Mouse (Mus musculus): ENCODE measurements around the gene Ap3d1. TPM values are rescaled to one million over a fixed set of nuclear protein-coding genes. Genes with fewer than 3 reads are reported as not detected.
A peak's percentile ranks its signal among the peaks of the same experiment; 100 is the strongest.

Gene Ap3d1
- polyA plus RNA-seq, 1 experiment from 2014 or later, result 41.3 TPM

- Histone ChIP-seq H3K27ac (ENCODE audit: low read depth, low read length) (peak overlapping the region; percentile 3; the same call in 1 of the 2 replicates), H3K4me1 (replicated peaks; ENCODE audit: control insufficient read depth, insufficient read depth, low read length) (no peaks in the 10 kb centered on the region), H3K27me3 (replicated peaks; ENCODE audit: control insufficient read depth, insufficient read depth, low read length) (no peaks in the 10 kb centered on the region), H3K4me2 (replicated peaks; ENCODE audit: low read depth) (no peak overlapping the region), H3K9me3 (ENCODE audit: control insufficient read depth) (no peaks in the 10 kb centered on the region), H3K9ac (ENCODE audit: low read depth, low read length) (no peak overlapping the region; the same call in 1 of the 2 replicates), H3K4me3 (ENCODE audit: low read depth, low read length) (no peak overlapping the region), H3K36me3 (ENCODE audit: control insufficient read depth, insufficient read depth) (peaks cover 19% of the 10 kb centered on the region)
- no peak for TF ChIP-seq CTCF (IDR thresholded peaks at IDR 0.05; ENCODE audit: low read depth)
- WGBS, result 92% methylated on average over 13 of the region's 13 CpGs
- ATAC-seq, result no peak
Observed at GRCm38 (mm10) chr10:80694159-80694938, 47.7 kb downstream of the Ap3d1 start.

DNA sequence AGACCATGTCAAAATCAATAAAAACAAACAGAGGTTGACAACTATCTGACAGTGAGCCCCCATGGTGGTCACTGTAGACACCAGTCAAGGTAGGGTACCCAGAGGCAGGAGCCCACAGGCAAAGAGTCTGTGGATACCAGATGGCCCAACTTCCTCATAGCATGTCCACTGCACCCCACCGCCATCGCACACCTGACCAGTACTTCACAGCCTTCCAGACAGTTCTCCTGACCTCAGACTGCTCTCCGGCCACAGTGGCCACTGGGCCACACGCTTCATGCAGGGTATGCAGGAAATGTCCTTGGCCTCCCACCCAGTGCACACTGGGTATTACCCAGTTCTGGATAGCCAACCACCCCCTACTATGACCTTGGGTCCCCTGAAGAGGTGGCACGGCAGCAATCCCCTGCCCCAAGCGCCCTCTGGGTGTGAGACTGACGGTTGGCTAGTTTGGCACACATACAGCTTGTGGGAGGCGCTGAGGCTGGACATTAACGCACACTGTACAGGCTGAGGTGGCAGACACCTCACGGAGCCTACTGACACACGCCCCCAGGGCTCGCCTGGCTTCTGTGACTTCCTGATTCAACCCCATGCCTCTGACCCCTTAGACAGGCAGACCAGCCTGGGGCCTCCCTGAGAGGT, 48.5 kb downstream of the Ap3d1 start:
- ATAC-seq, result no peak
- 85% methylated on average over 12 of the region's 12 CpGs for WGBS

GRCm38 (mm10) chr10:80692249-80693165, 49.6 kb downstream of the Ap3d1 start:
- ATAC-seq, result no peak
- no peaks in the 10 kb centered on the region for H3K27me3 ChIP-seq (replicated peaks; ENCODE audit: control insufficient read depth, insufficient read depth, low read length)
- TF ChIP-seq CTCF (IDR thresholded peaks at IDR 0.05; ENCODE audit: low read depth), result no peak
- H3K4me1 ChIP-seq (replicated peaks; ENCODE audit: control insufficient read depth, insufficient read depth, low read length), result no peaks in the 10 kb centered on the region
- no peak overlapping the region for H3K4me3 ChIP-seq (ENCODE audit: low read depth, low read length)
- H3K36me3 ChIP-seq (ENCODE audit: control insufficient read depth, insufficient read depth), result peaks cover 23% of the 10 kb centered on the region
- no peaks in the 10 kb centered on the region for H3K9me3 ChIP-seq (ENCODE audit: control insufficient read depth)
- no peak overlapping the region for H3K27ac ChIP-seq (ENCODE audit: low read depth, low read length)
- WGBS, result 80% methylated on average over 14 of the region's 14 CpGs
- H3K9ac ChIP-seq (ENCODE audit: low read depth, low read length), result no peak overlapping the region
- H3K4me2 ChIP-seq (replicated peaks; ENCODE audit: low read depth), result no peak overlapping the region

More for the DNA sequence above, 48.5 kb downstream of the Ap3d1 start:
- Histone ChIP-seq H3K9me3 (ENCODE audit: control insufficient read depth) (no peaks in the 10 kb centered on the region), H3K27ac (ENCODE audit: low read depth, low read length) (no peak overlapping the region), H3K4me2 (replicated peaks; ENCODE audit: low read depth) (no peak overlapping the region), H3K9ac (ENCODE audit: low read depth, low read length) (peak overlapping the region; percentile 17; the same call in 1 of the 2 replicates), H3K4me1 (replicated peaks; ENCODE audit: control insufficient read depth, insufficient read depth, low read length) (no peaks in the 10 kb centered on the region), H3K4me3 (ENCODE audit: low read depth, low read length) (no peak overlapping the region), H3K36me3 (ENCODE audit: control insufficient read depth, insufficient read depth) (peaks cover 23% of the 10 kb centered on the region), H3K27me3 (replicated peaks; ENCODE audit: control insufficient read depth, insufficient read depth, low read length) (no peaks in the 10 kb centered on the region)
- no peak for TF ChIP-seq CTCF (IDR thresholded peaks at IDR 0.05; ENCODE audit: low read depth)

DNA sequence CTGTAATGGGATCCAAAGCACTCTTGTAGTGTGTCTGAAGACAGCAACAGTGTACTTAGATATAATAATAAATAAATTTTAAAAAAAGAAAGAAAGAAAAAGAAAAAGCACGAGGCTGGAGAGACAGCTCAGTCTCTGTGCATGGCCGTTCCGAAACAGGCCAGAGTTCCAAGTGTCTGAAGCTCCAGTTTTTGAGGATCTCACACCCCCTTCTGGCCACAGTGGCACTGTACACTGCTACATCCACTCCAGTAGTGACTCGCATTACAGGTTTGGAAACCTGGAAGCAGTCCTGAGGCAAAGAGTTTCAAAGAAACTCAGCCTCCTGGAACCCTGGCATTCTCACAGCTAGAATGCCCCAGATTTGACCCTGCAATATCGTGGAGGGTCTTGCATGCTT, 54.2 kb downstream of the Ap3d1 start:
- Histone ChIP-seq H3K27me3 (replicated peaks; ENCODE audit: control insufficient read depth, insufficient read depth, low read length) (no peaks in the 10 kb centered on the region), H3K4me3 (ENCODE audit: low read depth, low read length) (no peak overlapping the region), H3K9me3 (ENCODE audit: control insufficient read depth) (no peaks in the 10 kb centered on the region), H3K9ac (ENCODE audit: low read depth, low read length) (no peak overlapping the region), H3K4me2 (replicated peaks; ENCODE audit: low read depth) (no peak overlapping the region), H3K36me3 (ENCODE audit: control insufficient read depth, insufficient read depth) (peaks cover 46% of the 10 kb centered on the region), H3K27ac (ENCODE audit: low read depth, low read length) (no peak overlapping the region), H3K4me1 (replicated peaks; ENCODE audit: control insufficient read depth, insufficient read depth, low read length) (no peaks in the 10 kb centered on the region)
- ATAC-seq, result no peak
- 32% methylated on average over 5 of the region's 5 CpGs for WGBS
- TF ChIP-seq CTCF (IDR thresholded peaks at IDR 0.05; ENCODE audit: low read depth), result peak; percentile 86

GRCm38 (mm10) chr10:80686617-80687016, 55.4 kb downstream of the Ap3d1 start:
- H3K9ac ChIP-seq (ENCODE audit: low read depth, low read length), result no peak overlapping the region
- H3K4me3 ChIP-seq (ENCODE audit: low read depth, low read length), result no peak overlapping the region
- H3K4me2 ChIP-seq (replicated peaks; ENCODE audit: low read depth), result no peak overlapping the region
- TF ChIP-seq CTCF (IDR thresholded peaks at IDR 0.05; ENCODE audit: low read depth), result no peak
- no peak for ATAC-seq
- no peaks in the 10 kb centered on the region for H3K4me1 ChIP-seq (replicated peaks; ENCODE audit: control insufficient read depth, insufficient read depth, low read length)
- no peaks in the 10 kb centered on the region for H3K27me3 ChIP-seq (replicated peaks; ENCODE audit: control insufficient read depth, insufficient read depth, low read length)
- WGBS, result 97% methylated on average over 3 of the region's 3 CpGs
- H3K9me3 ChIP-seq (ENCODE audit: control insufficient read depth), result no peaks in the 10 kb centered on the region
- no peak overlapping the region for H3K27ac ChIP-seq (ENCODE audit: low read depth, low read length)
- peaks cover 46% of the 10 kb centered on the region for H3K36me3 ChIP-seq (ENCODE audit: control insufficient read depth, insufficient read depth)

- no peaks in the 10 kb centered on the region for H3K27me3 ChIP-seq (replicated peaks; ENCODE audit: control insufficient read depth, insufficient read depth, low read length)
- H3K36me3 ChIP-seq (ENCODE audit: control insufficient read depth, insufficient read depth), result peaks cover 33% of the 10 kb centered on the region
- no peak overlapping the region; the same call in 1 of the 2 replicates for H3K27ac ChIP-seq (ENCODE audit: low read depth, low read length)
- no peak overlapping the region for H3K4me2 ChIP-seq (replicated peaks; ENCODE audit: low read depth)
- H3K4me3 ChIP-seq (ENCODE audit: low read depth, low read length), result no peak overlapping the region
- WGBS, result 67% methylated on average over 4 of the region's 4 CpGs
- H3K9me3 ChIP-seq (ENCODE audit: control insufficient read depth), result no peaks in the 10 kb centered on the region
- no peak for TF ChIP-seq CTCF (IDR thresholded peaks at IDR 0.05; ENCODE audit: low read depth)
- no peak for ATAC-seq
- H3K4me1 ChIP-seq (replicated peaks; ENCODE audit: control insufficient read depth, insufficient read depth, low read length), result no peaks in the 10 kb centered on the region
- H3K9ac ChIP-seq (ENCODE audit: low read depth, low read length), result no peak overlapping the region
Observed at GRCm38 (mm10) chr10:80684984-80685383, 57.1 kb downstream of the Ap3d1 start.

Measured in intestine, postnatal 0 days (tissue).